Mouse (Mus musculus) forebrain, postnatal 0 days (tissue): ENCODE results near the gene Adgrb3. TPM values are rescaled to one million over a fixed set of nuclear protein-coding genes. Genes with fewer than 3 reads are reported as not detected.

Experiments used
- ATAC-seq: fragments of 200-750 bp; cut with Nextera tagmentation; 2 replicates; pipeline ENCODE4 v1.8.0; 2017; ENCODE audit warnings: mild to moderate bottlenecking, moderate library complexity
- DNase-seq: peaks from one replicate; pipeline ENCODE4 v3.0.0-alpha.2; 2015
- H3K27ac ChIP-seq: fragments of 300-500 bp; sonication (generic); 2 replicates; pipeline ENCODE4 v1.5.1; 2014; ENCODE audit warnings: low read depth, mild to moderate bottlenecking, antibody characterized with exemption, low read length, moderate library complexity, mixed read lengths
- H3K27me3 ChIP-seq: fragments of 300-500 bp; sonication (generic); 2 replicates; pipeline ENCODE4 v1.6.1; 2014; ENCODE audit warnings: mild to moderate bottlenecking, low read length, mixed read lengths; ENCODE audit not compliant: insufficient read depth
- H3K36me3 ChIP-seq: fragments of 300-500 bp; sonication (generic); 2 replicates; pipeline ENCODE4 v1.6.1; 2014; ENCODE audit warnings: mild to moderate bottlenecking, moderate library complexity; ENCODE audit not compliant: insufficient read depth
- H3K4me1 ChIP-seq: fragments of 300-500 bp; sonication (generic); 2 replicates; pipeline ENCODE4 v1.6.1; 2014; ENCODE audit warnings: antibody characterized with exemption; ENCODE audit not compliant: insufficient read depth
- H3K4me2 ChIP-seq: fragments of 300-500 bp; sonication (generic); 2 replicates; pipeline ENCODE4 v1.6.1; 2014; ENCODE audit warnings: low read depth, mild to moderate bottlenecking, moderate library complexity
- H3K4me3 ChIP-seq: fragments of 300-500 bp; sonication (generic); 2 replicates; pipeline ENCODE4 v1.5.1; 2014; ENCODE audit warnings: low read depth, low read length, mixed read lengths
- H3K9ac ChIP-seq: fragments of 300-500 bp; sonication (generic); 2 replicates; pipeline ENCODE4 v1.6.1; 2014; ENCODE audit warnings: mild to moderate bottlenecking
- H3K9me3 ChIP-seq: fragments of 300-500 bp; sonication (generic); 2 replicates; pipeline ENCODE4 v1.6.1; 2016; ENCODE audit warnings: low read length
- CTCF ChIP-seq: sonication (generic); IDR thresholded peaks from 2 replicates; pipeline ENCODE4 v1.5.1; 2016; ENCODE audit warnings: antibody characterized with exemption, control low read depth, low read depth
- WGBS: fragments of 180-500 bp; shearing (Covaris S2); extraction: QIAGEN DNeasy Blood & Tissue Kit; methylation state at CpG from one replicate; pipeline ENCODE4 v1.1.7; 2014; 5-methylcytosine and 5-hydroxymethylcytosine counted together
- polyA plus RNA-seq: library from polyadenylated mRNA; unstranded; fragments of >200 nt; fragmentation: Nextera tagmentation; extraction: Ambion mirVana; gene quantifications from 2 replicates; pipeline ENCODE4 v1.2.1, GENCODE M21; 2015
- total RNA-seq: library from RNA; depleted of rRNA; stranded (reverse); fragments of >200 nt; gene quantifications from 2 replicates; pipeline ENCODE4 v1.2.3, GENCODE M21; 2014; rRNA removed

The Adgrb3 gene
- total RNA-seq (99.3 and 106 TPM in 2 replicates), polyA plus RNA-seq (52.2 and 59.3 TPM in 2 replicates)

- Histone ChIP-seq H3K27ac (peak within 1 kb of the TSS; percentile 90), H3K27me3 (no peaks in the 10 kb centered on the region), H3K9me3 (no peaks in the 10 kb centered on the region), H3K4me3 (peak within 1 kb of the TSS; percentile 74), H3K9ac (peak within 1 kb of the TSS; percentile 77), H3K4me2 (peak within 1 kb of the TSS; percentile 63), H3K36me3 (no peaks in the 10 kb centered on the region), H3K4me1 (peaks cover 18% of the 10 kb centered on the region; the same call in 1 of the 2 replicates)
- DNase-seq (peak; percentile 80), ATAC-seq (peak; percentile 44)
- peak; percentile 60 for TF ChIP-seq CTCF
- WGBS: 1% methylated on average over 31 of the region's 32 CpGs
Observed at GRCm38 (mm10) chr1:25828971-25829920, at the start of gene Adgrb3. Gene Adgrb3, minus strand, starts transcription at chr1:25829707.

- no peak for DNase-seq
- Histone ChIP-seq H3K4me2 (no peak overlapping the region), H3K9ac (no peak overlapping the region), H3K9me3 (no peaks in the 10 kb centered on the region), H3K4me1 (no peaks in the 10 kb centered on the region), H3K4me3 (no peak overlapping the region), H3K27ac (no peak overlapping the region), H3K36me3 (no peaks in the 10 kb centered on the region), H3K27me3 (no peaks in the 10 kb centered on the region)
- no peak for ATAC-seq
- TF ChIP-seq CTCF: no peak
- WGBS: 70% methylated on average over 5 of the region's 5 CpGs
Observed at GRCm38 (mm10) chr1:25877526-25877925, 48.0 kb upstream of the Adgrb3 start.

- no peak overlapping the region for H3K4me3 ChIP-seq
- no peak overlapping the region for H3K27ac ChIP-seq
- H3K4me2 ChIP-seq: no peak overlapping the region
- no peaks in the 10 kb centered on the region for H3K27me3 ChIP-seq
- WGBS: 75% methylated on average over 2 of the region's 2 CpGs
- no peak for DNase-seq
- H3K9me3 ChIP-seq: no peaks in the 10 kb centered on the region
- H3K9ac ChIP-seq: no peak overlapping the region
- no peak for ATAC-seq
- no peak for TF ChIP-seq CTCF
- no peaks in the 10 kb centered on the region for H3K36me3 ChIP-seq
- H3K4me1 ChIP-seq: no peaks in the 10 kb centered on the region
Observed at GRCm38 (mm10) chr1:25857473-25857872, 28.0 kb upstream of the Adgrb3 start.

GRCm38 (mm10) chr1:25854451-25854978, 25.0 kb upstream of the Adgrb3 start:
- 13% methylated on average over 2 of the region's 2 CpGs for WGBS
- Histone ChIP-seq H3K9ac (no peak overlapping the region), H3K36me3 (no peaks in the 10 kb centered on the region), H3K27me3 (no peaks in the 10 kb centered on the region), H3K27ac (no peak overlapping the region), H3K9me3 (no peaks in the 10 kb centered on the region), H3K4me1 (no peaks in the 10 kb centered on the region), H3K4me3 (no peak overlapping the region), H3K4me2 (no peak overlapping the region)
- TF ChIP-seq CTCF: no peak
- ATAC-seq: no peak
- no peak for DNase-seq

- Histone ChIP-seq H3K4me3 (peak overlapping the region; percentile 74), H3K9ac (peak overlapping the region; percentile 77), H3K27me3 (no peaks in the 10 kb centered on the region), H3K9me3 (no peaks in the 10 kb centered on the region), H3K4me1 (peaks cover 3% of the 10 kb centered on the region; the same call in 1 of the 2 replicates), H3K4me2 (peak overlapping the region; percentile 63), H3K27ac (0 out of 2 replicates have a peak overlapping the region, but pooled peaks have one; percentile 29), H3K36me3 (no peaks in the 10 kb centered on the region)
- no peak for ATAC-seq
- DNase-seq: peak; percentile 18
- no peak for TF ChIP-seq CTCF
- 37% methylated on average over 6 of the region's 6 CpGs for WGBS
Observed at GRCm38 (mm10) chr1:25832260-25832659, 2.8 kb upstream of the Adgrb3 start.

GRCm38 (mm10) chr1:25831521-25831900, 2.0 kb upstream of the Adgrb3 start:
- no peaks in the 10 kb centered on the region for H3K27me3 ChIP-seq
- peak overlapping the region; percentile 63 for H3K4me2 ChIP-seq
- no peak overlapping the region for H3K27ac ChIP-seq
- DNase-seq: peak; percentile 29
- no peaks in the 10 kb centered on the region for H3K9me3 ChIP-seq
- ATAC-seq: no peak
- 6% methylated on average over 2 of the region's 2 CpGs for WGBS
- H3K4me1 ChIP-seq: peaks cover 4% of the 10 kb centered on the region; the same call in 1 of the 2 replicates
- peak overlapping the region; percentile 74 for H3K4me3 ChIP-seq
- H3K9ac ChIP-seq: peak overlapping the region; percentile 77
- TF ChIP-seq CTCF: no peak
- H3K36me3 ChIP-seq: no peaks in the 10 kb centered on the region
